Mouse (Mus musculus): ENCODE measurements around the gene Ctnna3. TPM values are rescaled to one million over a fixed set of nuclear protein-coding genes. Genes with fewer than 3 reads are reported as not detected.
A peak's percentile ranks its signal among the peaks of the same experiment; 100 is the strongest.

Ctnna3 gene
- total and polyA plus RNA-seq, 3 experiments, result not detected

DNA sequence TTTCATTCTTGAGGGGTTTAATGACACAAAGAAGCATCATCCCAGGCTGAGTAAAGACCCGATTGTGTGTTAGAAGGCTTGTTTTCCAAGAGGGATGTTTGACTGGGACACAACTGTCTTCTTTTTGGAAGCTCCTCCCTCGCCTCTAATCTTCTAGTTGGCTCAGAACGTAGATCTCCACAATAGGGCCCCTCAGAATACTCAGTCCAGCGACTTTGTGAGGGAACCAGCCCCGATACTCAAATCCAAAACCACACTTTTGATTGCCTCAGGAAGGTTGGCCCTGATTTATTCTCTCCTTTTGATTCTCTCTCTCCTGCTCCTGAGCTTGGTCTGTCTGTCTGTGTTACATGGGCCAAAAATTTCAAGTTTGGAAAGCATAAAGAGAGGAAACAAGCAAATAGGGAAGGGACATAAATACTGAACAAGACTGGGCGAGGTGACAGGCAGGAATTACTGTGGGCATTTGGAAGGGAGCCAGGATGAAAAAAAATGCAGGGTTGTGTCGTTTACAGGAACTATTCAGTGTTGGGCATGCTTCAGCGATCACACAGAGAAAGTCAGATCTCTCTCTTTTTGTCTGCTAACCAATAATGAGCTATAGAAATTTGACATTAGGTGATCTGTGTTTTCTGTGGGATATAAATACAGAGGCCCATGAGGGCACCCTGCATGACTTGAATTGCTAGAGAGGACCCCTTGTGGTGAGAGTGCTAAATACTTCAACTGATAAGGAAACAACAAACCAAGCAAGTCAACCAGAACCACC, 25.4 kb downstream of the Ctnna3 start:
- H3K27me3 ChIP-seq (ENCODE audit: control insufficient read depth in 1 of 2, insufficient read depth in 2 of 2, low read length in 2 of 2), result peaks cover 2 to 3% of the 10 kb centered on the region in 2 experiments
- no peak overlapping the region; a peak in 1 of 4 replicates for H3K4me3 ChIP-seq (ENCODE audit: control insufficient read depth in 1 of 2, insufficient read depth in 1 of 2, low read depth in 2 of 2, low read length in 2 of 2)
- peaks cover 4 to 22% of the 10 kb centered on the region in 2 experiments; a peak in 3 of 4 replicates for H3K4me1 ChIP-seq (ENCODE audit: control insufficient read depth in 1 of 2, insufficient read depth in 2 of 2, low read length in 2 of 2)
- no peaks in the 10 kb centered on the region for H3K9me3 ChIP-seq (replicated peaks; ENCODE audit: insufficient read depth, low read length)
- H3K9ac ChIP-seq (ENCODE audit: control insufficient read depth, low read depth, low read length, poor library complexity, severe bottlenecking), result no peak overlapping the region
- DNase-seq (ENCODE audit: low read depth, low spot score), result peak; percentile 61
- H3K36me3 ChIP-seq (ENCODE audit: control insufficient read depth in 1 of 2, insufficient read depth in 2 of 2, low read length in 2 of 2), result peaks cover 0 to 8% of the 10 kb centered on the region in 2 experiments; a peak in 2 of 4 replicates
- H3K79me2 ChIP-seq (ENCODE audit: control insufficient read depth, insufficient read depth, low read length, poor library complexity), result no peaks in the 10 kb centered on the region
- TF ChIP-seq MAX (IDR thresholded peaks at IDR 0.05; ENCODE audit: low read length), result no peak
- no peak for TF ChIP-seq TBP (IDR thresholded peaks at IDR 0.05; ENCODE audit: low read depth, low read length)
- peak in 2 of 3 experiments; percentile 19 to 49; a peak in 2 of 6 replicates for TF ChIP-seq CTCF (IDR thresholded peaks at IDR 0.05 in 2 of 3, conservative IDR thresholded peaks at IDR 0.05 in 1 of 3; ENCODE audit: control insufficient read depth in 1 of 3, insufficient read depth in 1 of 3, low read depth in 2 of 3, low read length in 3 of 3, poor library complexity in 1 of 3, severe bottlenecking in 1 of 3)
- no peak for TF ChIP-seq BHLHE40 (IDR thresholded peaks at IDR 0.05; ENCODE audit: borderline replicate concordance, low read depth, low read length)
- no peak for TF ChIP-seq JUND (IDR thresholded peaks at IDR 0.05; ENCODE audit: low read depth, low read length)
- no peak for TF ChIP-seq ETS1 (IDR thresholded peaks at IDR 0.05; ENCODE audit: low read depth, low read length)
- TF ChIP-seq POLR2AphosphoS5 (IDR thresholded peaks at IDR 0.05; ENCODE audit: borderline replicate concordance, low read depth, low read length), result no peak
- no peak for TF ChIP-seq TCF12 (IDR thresholded peaks at IDR 0.05; ENCODE audit: low read depth, low read length)
- peak; percentile 76 for TF ChIP-seq GATA1 (IDR thresholded peaks at IDR 0.05; ENCODE audit: low read depth, low read length)
- no peak for TF ChIP-seq TAL1 (IDR thresholded peaks at IDR 0.05; ENCODE audit: low read length)
- no peak for TF ChIP-seq UBTF (IDR thresholded peaks at IDR 0.05; ENCODE audit: borderline replicate concordance, insufficient read depth, low read depth, low read length)
- no peak for TF ChIP-seq POLR2A (IDR thresholded peaks at IDR 0.05; ENCODE audit: control insufficient read depth in 1 of 2, insufficient read depth in 1 of 2, low read depth in 1 of 2, low read length in 2 of 2, poor library complexity in 1 of 2)
- TF ChIP-seq GABPA (IDR thresholded peaks at IDR 0.05; ENCODE audit: low read depth, low read length), result no peak
- TF ChIP-seq EP300 (IDR thresholded peaks at IDR 0.05; ENCODE audit: low read depth in 1 of 2, low read length in 2 of 2), result no peak
- no peak for TF ChIP-seq USF2 (IDR thresholded peaks at IDR 0.05; ENCODE audit: borderline replicate concordance in 1 of 2, insufficient read depth in 1 of 2, low read depth in 1 of 2, low read length in 2 of 2)
- no peak for TF ChIP-seq CHD1 (IDR thresholded peaks at IDR 0.05; ENCODE audit: low read depth, low read length)
- TF ChIP-seq ZNF384 (IDR thresholded peaks at IDR 0.05; ENCODE audit: low read depth, low read length), result peak; percentile 68
- TF ChIP-seq ZC3H11A (IDR thresholded peaks at IDR 0.05; ENCODE audit: low read depth, low read length), result no peak
- TF ChIP-seq MXI1 (IDR thresholded peaks at IDR 0.05; ENCODE audit: low read depth, low read length), result 0 out of 2 replicates have a peak, but pooled peaks have one; percentile 25
- peak; percentile 38 for TF ChIP-seq SMC3 (IDR thresholded peaks at IDR 0.05; ENCODE audit: low read depth, low read length)
- peak; percentile 1; the same call in 1 of the 2 replicates for TF ChIP-seq RAD21 (IDR thresholded peaks at IDR 0.05; ENCODE audit: low read depth, low read length)
- TF ChIP-seq E2F4 (IDR thresholded peaks at IDR 0.05; ENCODE audit: borderline replicate concordance, low read depth, low read length), result no peak
- TF ChIP-seq KAT2A (conservative IDR thresholded peaks at IDR 0.05; ENCODE audit: low read depth, low read length), result no peak
- no peak overlapping the region for H3K27ac ChIP-seq (ENCODE audit: control insufficient read depth, low read depth, low read length)
